27 mouse cellular contexts compared by ENCODE assay signal in the genomic region with DNA sequence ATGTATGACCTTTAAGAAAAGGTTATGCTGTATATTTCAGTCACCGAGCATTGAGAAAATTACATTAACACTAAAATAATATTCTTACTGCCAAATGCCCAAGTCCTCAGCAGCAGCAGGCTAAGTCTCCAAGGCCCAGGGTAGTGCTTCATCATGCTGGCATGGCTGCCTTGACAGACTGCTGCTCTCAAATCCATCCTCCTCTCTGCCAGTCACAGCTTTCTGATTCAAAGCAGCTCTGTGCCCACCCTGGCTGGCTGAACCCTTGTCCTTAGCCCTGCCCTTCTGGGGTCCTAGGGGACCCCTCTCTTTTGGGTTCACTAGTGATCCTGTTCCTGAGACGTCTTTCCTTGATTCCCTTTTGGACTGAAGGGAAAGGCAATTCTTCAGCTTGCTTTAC.
A peak's percentile ranks its signal among the peaks of the same experiment; 100 is the strongest.
DNase-seq lines count a peak whose midpoint lies in the region; ATAC-seq and TF ChIP-seq lines count a peak whose summit lies in the region.
"Had no signal": no experiment of that assay in that cellular context is flagged by ENCODE, and none has a peak within 500 bp of the region (broad histone marks: within the 10 kb centered on the region; RNA-seq: fewer than 3 reads in every experiment).

No protein-coding gene starts in this region.

- H3K9me3 ChIP-seq in hindbrain, postnatal 0 days (ENCODE audit: low read length): no peaks in the 10 kb centered on the region
- H3K9me3 ChIP-seq in hindbrain, embryonic 11.5 days (ENCODE audit: control insufficient read depth, low read length): no peaks in the 10 kb centered on the region
- no peaks in the 10 kb centered on the region for H3K9me3 ChIP-seq in midbrain, postnatal 0 days (ENCODE audit: low read length)
- no peaks in the 10 kb centered on the region for H3K9me3 ChIP-seq in midbrain, embryonic 15.5 days
- H3K9me3 ChIP-seq: embryonic facial prominence, embryonic 13.5 days; embryonic facial prominence, embryonic 15.5 days; forebrain, embryonic 10.5 days; forebrain, embryonic 12.5 days; G1E had no signal

- H3K27me3 ChIP-seq in hindbrain, postnatal 0 days (ENCODE audit: insufficient read depth, low read length): no peaks in the 10 kb centered on the region
- H3K27me3 ChIP-seq in hindbrain, embryonic 11.5 days (ENCODE audit: control insufficient read depth, insufficient read depth, low read length): no peaks in the 10 kb centered on the region
- H3K27me3 ChIP-seq in midbrain, postnatal 0 days (ENCODE audit: insufficient read depth, low read length): no peaks in the 10 kb centered on the region
- no peaks in the 10 kb centered on the region for H3K27me3 ChIP-seq in midbrain, embryonic 15.5 days (replicated peaks)
- H3K27me3 ChIP-seq: CH12.LX; embryonic facial prominence, embryonic 13.5 days; embryonic facial prominence, embryonic 15.5 days; forebrain, embryonic 12.5 days had no signal

- H3K36me3 ChIP-seq in hindbrain, postnatal 0 days (ENCODE audit: insufficient read depth, low read length): no peaks in the 10 kb centered on the region
- H3K36me3 ChIP-seq in hindbrain, embryonic 11.5 days (ENCODE audit: control insufficient read depth, insufficient read depth, low read length): no peaks in the 10 kb centered on the region
- H3K36me3 ChIP-seq in midbrain, postnatal 0 days (ENCODE audit: insufficient read depth, low read length): no peaks in the 10 kb centered on the region
- no peaks in the 10 kb centered on the region for H3K36me3 ChIP-seq in midbrain, embryonic 15.5 days (replicated peaks)
- H3K36me3 ChIP-seq: embryonic facial prominence, embryonic 13.5 days; embryonic facial prominence, embryonic 15.5 days; forebrain, embryonic 10.5 days; forebrain, embryonic 12.5 days; G1E had no signal

- peak; percentile 59 to 77 for DNase-seq in cerebellum, postnatal 10 days
- no peak for DNase-seq in cerebellum, adult 9-11 months
- peak; percentile 27 for DNase-seq in hindbrain, postnatal 0 days (ENCODE audit: low spot score)
- no peak for DNase-seq in hindbrain, embryonic 11.5 days (ENCODE audit: low spot score)
- peak; percentile 33 for DNase-seq in midbrain, postnatal 0 days (ENCODE audit: low spot score)
- DNase-seq: adrenal gland, adult 8-10 months; adrenal gland, postnatal 14 days; adrenal gland, postnatal 36 days; B cell, adult 2 months; cerebellum, adult 11 months; cerebellum, adult 18-20 months; cerebellum, adult 8-10 months; cerebellum, postnatal 36 days; embryo, embryonic 11 days had no signal

- H3K27ac ChIP-seq in hindbrain, postnatal 0 days: no peak overlapping the region
- no peak overlapping the region for H3K27ac ChIP-seq in hindbrain, embryonic 11.5 days (ENCODE audit: low read depth, low read length)
- no peak overlapping the region for H3K27ac ChIP-seq in midbrain, postnatal 0 days (ENCODE audit: low read depth, low read length)
- no peak overlapping the region for H3K27ac ChIP-seq in midbrain, embryonic 15.5 days
- H3K27ac ChIP-seq: embryonic facial prominence, embryonic 13.5 days; embryonic facial prominence, embryonic 15.5 days; forebrain, embryonic 10.5 days; forebrain, embryonic 12.5 days had no signal

- H3K4me2 ChIP-seq in hindbrain, postnatal 0 days (ENCODE audit: low read depth, low read length): no peak overlapping the region
- no peak overlapping the region for H3K4me2 ChIP-seq in hindbrain, embryonic 11.5 days (replicated peaks; ENCODE audit: low read depth, low read length)
- no peak overlapping the region for H3K4me2 ChIP-seq in midbrain, postnatal 0 days (ENCODE audit: low read depth, low read length, poor library complexity, severe bottlenecking)
- no peak overlapping the region for H3K4me2 ChIP-seq in midbrain, embryonic 15.5 days
- H3K4me2 ChIP-seq: embryonic facial prominence, embryonic 13.5 days; embryonic facial prominence, embryonic 15.5 days; forebrain, embryonic 12.5 days had no signal

- H3K4me3 ChIP-seq in hindbrain, postnatal 0 days (ENCODE audit: low read length): no peak overlapping the region
- no peak overlapping the region for H3K4me3 ChIP-seq in hindbrain, embryonic 11.5 days (ENCODE audit: low read depth, low read length)
- H3K4me3 ChIP-seq in midbrain, postnatal 0 days (ENCODE audit: low read depth, low read length): no peak overlapping the region
- no peak overlapping the region for H3K4me3 ChIP-seq in midbrain, embryonic 15.5 days
- H3K4me3 ChIP-seq: embryonic facial prominence, embryonic 13.5 days; embryonic facial prominence, embryonic 15.5 days; erythroblast, embryonic 14.5 days; forebrain, embryonic 10.5 days; forebrain, embryonic 12.5 days had no signal

- no peak overlapping the region for H3K9ac ChIP-seq in hindbrain, postnatal 0 days (replicated peaks; ENCODE audit: low read length)
- no peak overlapping the region for H3K9ac ChIP-seq in hindbrain, embryonic 11.5 days (ENCODE audit: low read depth, low read length)
- no peak overlapping the region for H3K9ac ChIP-seq in midbrain, postnatal 0 days (replicated peaks; ENCODE audit: low read length, poor library complexity, severe bottlenecking)
- H3K9ac ChIP-seq in midbrain, embryonic 15.5 days: no peak overlapping the region
- H3K9ac ChIP-seq: embryonic facial prominence, embryonic 13.5 days; embryonic facial prominence, embryonic 15.5 days; forebrain, embryonic 12.5 days had no signal

- no peaks in the 10 kb centered on the region for H3K4me1 ChIP-seq in hindbrain, postnatal 0 days (ENCODE audit: insufficient read depth, low read length)
- no peaks in the 10 kb centered on the region for H3K4me1 ChIP-seq in hindbrain, embryonic 11.5 days (replicated peaks; ENCODE audit: control insufficient read depth, insufficient read depth, low read length)
- no peaks in the 10 kb centered on the region for H3K4me1 ChIP-seq in midbrain, postnatal 0 days (ENCODE audit: insufficient read depth, low read length)
- no peaks in the 10 kb centered on the region for H3K4me1 ChIP-seq in midbrain, embryonic 15.5 days
- H3K4me1 ChIP-seq: embryonic facial prominence, embryonic 13.5 days; embryonic facial prominence, embryonic 15.5 days; forebrain, embryonic 10.5 days had no signal

- no peak for TF ChIP-seq CTCF in hindbrain, postnatal 0 days (IDR thresholded peaks at IDR 0.05; ENCODE audit: low read depth)
- TF ChIP-seq CTCF in midbrain, postnatal 0 days (IDR thresholded peaks at IDR 0.05): no peak

- no peak for ATAC-seq in hindbrain, postnatal 0 days
- ATAC-seq in hindbrain, embryonic 11.5 days (ENCODE audit: low FRiP score): no peak
- ATAC-seq in midbrain, postnatal 0 days (ENCODE audit: low FRiP score): no peak
- no peak for ATAC-seq in midbrain, embryonic 15.5 days (replicated peaks)
- ATAC-seq: activated CD4-positive, CD25-positive, alpha-beta regulatory T cell, adult 4 months; CD4-positive, CD25-positive, alpha-beta regulatory T cell, adult 4 months; forebrain, embryonic 14.5 days; forebrain, embryonic 16.5 days; Patski had no signal

- 52% methylated on average over 2 of the region's 2 CpGs for WGBS in hindbrain, postnatal 0 days
- WGBS in hindbrain, embryonic 11.5 days: 70% methylated on average over 2 of the region's 2 CpGs
- WGBS in midbrain, postnatal 0 days: 73% methylated on average over 2 of the region's 2 CpGs
- WGBS in midbrain, embryonic 15.5 days: 83% methylated on average over 2 of the region's 2 CpGs

Comparison
In these comparisons a context has a peak if more than half of its experiments do, and no peak if none do; other contexts are left out.
1. DNase-seq: peak in cerebellum, postnatal 10 days (2 of 2), hindbrain, postnatal 0 days (single experiment) and midbrain, postnatal 0 days (single experiment); none in cerebellum, adult 9-11 months (single experiment) and hindbrain, embryonic 11.5 days (single experiment).